Mouse (Mus musculus) lung, adult 2 months (tissue): ENCODE data around the gene Arid2. TPM values are rescaled to one million over a fixed set of nuclear protein-coding genes. Genes with fewer than 3 reads are reported as not detected.

Source experiments
- DNase-seq: peaks from one replicate; pipeline ENCODE4 v3.0.0; 2022
- H3K4me1 ChIP-seq: fragments of 200-500 bp; 2 replicates; pipeline ENCODE4 v1.6.1; 2011; ENCODE audit warnings: low read length; ENCODE audit not compliant: control insufficient read depth, insufficient read depth
- H3K4me3 ChIP-seq: fragments of 200-500 bp; replicated peaks from 2 replicates; pipeline ENCODE3; 2011; ENCODE audit warnings: low read depth, mild to moderate bottlenecking, control low read depth, low read length; ENCODE audit errors: extremely low read depth
- CTCF ChIP-seq: fragments of 200-500 bp; IDR thresholded peaks from 2 replicates; pipeline ENCODE4 v1.5.1; 2011; ENCODE audit warnings: mild to moderate bottlenecking, low read length, control low read depth; ENCODE audit not compliant: insufficient read depth
- POLR2A ChIP-seq: fragments of 200-500 bp; IDR thresholded peaks from 2 replicates; pipeline ENCODE4 v1.6.1; 2011; ENCODE audit warnings: low read depth, mild to moderate bottlenecking, control low read depth, low read length, borderline replicate concordance; ENCODE audit errors: extremely low read depth
- WGBS: fragments of 180-500 bp; shearing (Covaris S2); methylation state at CpG from one replicate; pipeline ENCODE4 v1.1.7; 2018; 5-methylcytosine and 5-hydroxymethylcytosine counted together
- polyA plus RNA-seq: library from polyadenylated mRNA; depleted of rRNA; stranded (reverse); fragments of >200 nt; gene quantifications from 2 replicates; pipeline ENCODE4 v1.2.3, GENCODE M21; 2012

Arid2 gene
- polyA plus RNA-seq, 1 experiment = 17.4 TPM

DNA sequence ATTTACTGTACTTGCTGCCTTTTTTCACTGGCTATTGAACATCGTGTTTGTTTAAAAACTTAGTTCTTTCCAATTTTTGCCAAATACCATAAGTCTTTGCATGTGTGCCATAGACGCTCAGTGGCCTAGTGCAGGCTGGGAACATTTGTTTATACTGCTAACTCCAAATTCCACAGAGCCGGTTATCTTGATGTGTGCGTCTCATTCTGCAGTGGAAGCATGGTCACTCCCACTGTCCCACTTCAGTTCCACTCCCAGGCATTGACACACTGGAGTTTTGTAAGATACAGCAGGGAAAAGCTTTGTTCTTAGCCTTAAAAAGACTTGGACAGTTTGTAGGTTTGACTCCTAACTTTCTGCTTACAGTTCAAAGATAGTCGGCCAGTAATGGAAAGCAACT is 73.3 kb downstream of the Arid2 start:
- DNase-seq = no peak
- TF ChIP-seq CTCF (no peak), POLR2A (no peak)
- Histone ChIP-seq H3K4me3 (no peak overlapping the region), H3K4me1 (peaks cover 2% of the 10 kb centered on the region; the same call in 1 of the 2 replicates)
- WGBS = 48% methylated on average over 5 of the region's 5 CpGs

DNA sequence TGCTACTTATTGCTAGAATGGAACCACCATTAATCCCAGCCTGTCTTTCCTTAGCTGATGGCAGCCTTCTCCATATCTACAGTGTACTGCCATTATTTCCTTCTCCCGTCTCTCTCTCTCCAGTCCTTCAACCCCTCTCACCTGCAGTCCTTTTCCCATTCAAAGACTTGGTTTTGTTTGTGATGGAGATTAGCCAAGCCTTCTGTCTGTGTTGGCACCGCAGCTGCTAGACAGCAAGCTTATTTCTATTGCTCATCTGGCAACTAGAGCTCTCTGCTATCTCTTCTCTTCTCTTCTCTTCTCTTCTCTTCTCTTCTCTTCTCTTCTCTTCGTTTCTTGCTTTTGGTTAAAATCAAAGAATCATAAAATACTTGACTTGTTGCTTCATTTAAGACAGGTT is 78.0 kb downstream of the Arid2 start:
- Histone ChIP-seq H3K4me3 (no peak overlapping the region), H3K4me1 (peaks cover 2% of the 10 kb centered on the region; the same call in 1 of the 2 replicates)
- DNase-seq = no peak
- WGBS = 70% methylated on average over 3 of the region's 3 CpGs
- no peak for TF ChIP-seq POLR2A
- no peak for TF ChIP-seq CTCF

DNA sequence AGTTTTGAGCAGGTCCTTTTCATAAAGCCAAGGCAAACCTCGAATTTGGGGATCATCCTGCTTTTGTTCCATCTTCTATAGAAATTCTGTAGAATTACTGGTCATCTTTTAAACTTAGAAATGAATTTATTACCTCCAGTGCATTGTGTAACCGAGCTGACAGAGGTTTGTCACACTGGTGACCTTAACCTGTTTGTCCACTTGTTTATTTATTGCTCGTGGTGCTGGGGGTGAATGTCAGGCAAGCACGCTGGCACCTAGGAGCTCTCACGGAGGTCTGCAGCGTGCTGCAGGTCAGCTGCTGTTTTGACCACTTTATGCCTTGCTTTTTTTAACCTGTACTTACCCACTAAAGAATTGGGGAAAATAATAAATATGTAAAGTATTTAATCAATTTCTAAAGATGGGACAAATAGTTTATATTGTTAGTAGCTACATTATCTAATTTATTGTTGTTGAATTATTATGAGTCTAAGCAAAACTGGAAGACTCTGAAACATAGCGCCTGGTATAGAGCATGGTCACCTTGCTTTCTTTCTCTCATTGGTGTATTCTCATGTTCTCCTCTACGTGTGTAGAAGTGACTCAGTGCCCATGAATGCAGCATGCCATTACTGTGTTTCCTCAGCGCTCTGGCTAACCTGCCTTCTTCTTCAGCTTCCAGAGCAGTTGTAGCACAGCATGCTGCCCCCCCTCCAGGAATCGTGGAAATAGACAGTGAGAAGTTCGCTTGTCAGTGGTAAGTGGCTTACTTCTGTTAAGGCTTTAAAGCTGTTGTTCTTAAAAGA is 79.1 kb downstream of the Arid2 start:
- H3K4me3 ChIP-seq = no peak overlapping the region
- H3K4me1 ChIP-seq = no peaks in the 10 kb centered on the region
- 71% methylated on average over 11 of the region's 11 CpGs for WGBS
- DNase-seq = no peak
- TF ChIP-seq POLR2A (no peak), CTCF (no peak)

DNA sequence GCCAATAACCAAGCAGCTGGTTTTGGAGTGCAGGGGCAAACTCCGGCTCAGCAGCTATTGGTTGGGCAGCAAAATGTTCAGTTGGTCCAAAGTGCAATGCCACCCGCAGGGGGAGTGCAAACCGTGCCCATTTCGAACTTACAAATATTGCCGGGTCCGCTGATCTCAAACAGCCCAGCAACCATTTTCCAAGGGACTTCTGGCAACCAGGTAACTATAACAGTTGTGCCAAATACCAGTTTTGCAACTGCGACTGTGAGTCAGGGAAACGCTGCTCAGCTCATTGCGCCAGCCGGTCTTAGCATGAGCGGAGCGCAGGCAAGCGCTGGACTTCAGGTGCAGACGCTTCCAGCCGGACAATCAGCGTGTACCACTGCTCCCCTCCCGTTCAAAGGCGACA is 84.0 kb downstream of the Arid2 start:
- TF ChIP-seq POLR2A (no peak), CTCF (no peak)
- DNase-seq = no peak
- H3K4me3 ChIP-seq = no peak overlapping the region
- 96% methylated on average over 18 of the region's 18 CpGs for WGBS
- H3K4me1 ChIP-seq = no peaks in the 10 kb centered on the region

DNA sequence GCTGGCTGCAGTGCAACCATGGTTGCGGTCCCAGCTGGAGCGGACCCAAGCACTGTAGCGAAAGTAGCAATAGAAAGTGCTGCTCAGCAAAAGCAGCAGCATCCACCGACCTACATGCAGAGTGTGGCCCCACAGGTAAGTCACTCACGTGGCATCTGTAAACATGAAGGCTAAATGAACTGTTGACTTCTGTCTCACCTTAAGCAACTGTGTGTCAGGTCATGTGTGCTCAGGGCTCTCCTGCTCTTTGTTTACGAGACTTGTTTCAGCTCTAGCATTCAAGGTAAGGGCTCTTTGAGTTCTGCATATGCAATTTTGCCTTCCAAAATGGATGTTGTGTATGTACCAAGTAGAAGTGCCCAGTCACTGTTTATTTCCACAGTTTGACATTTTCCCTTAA is 85.3 kb downstream of the Arid2 start:
- TF ChIP-seq POLR2A = no peak
- Histone ChIP-seq H3K4me3 (no peak overlapping the region), H3K4me1 (0 out of 2 replicates have a peak, but pooled peaks cover 3% of the 10 kb centered on the region)
- DNase-seq = no peak
- 87% methylated on average over 6 of the region's 6 CpGs for WGBS

DNA sequence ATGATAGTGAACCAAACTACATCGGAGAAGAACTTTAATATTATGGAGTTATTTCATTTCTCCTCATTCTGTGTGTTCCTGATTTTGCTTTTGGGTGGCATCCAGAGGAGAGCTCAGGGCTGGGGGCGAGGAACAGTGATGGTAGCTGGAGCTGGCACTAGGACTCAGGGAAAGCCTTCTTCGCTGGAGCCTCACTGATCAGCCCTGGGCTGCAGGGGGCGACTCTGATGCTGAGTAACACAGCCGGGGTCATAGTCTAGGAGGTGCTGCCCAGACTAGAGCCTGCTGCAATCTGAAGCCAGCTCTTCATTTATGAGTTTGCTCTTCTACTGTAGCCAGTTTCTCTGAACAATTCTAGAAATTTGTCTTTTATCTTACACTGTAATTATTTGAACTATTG is 85.8 kb downstream of the Arid2 start:
- no peak for DNase-seq
- WGBS = 85% methylated on average over 5 of the region's 5 CpGs
- TF ChIP-seq CTCF (no peak), POLR2A (no peak)
- H3K4me3 ChIP-seq = no peak overlapping the region
- H3K4me1 ChIP-seq = 0 out of 2 replicates have a peak, but pooled peaks cover 5% of the 10 kb centered on the region

DNA sequence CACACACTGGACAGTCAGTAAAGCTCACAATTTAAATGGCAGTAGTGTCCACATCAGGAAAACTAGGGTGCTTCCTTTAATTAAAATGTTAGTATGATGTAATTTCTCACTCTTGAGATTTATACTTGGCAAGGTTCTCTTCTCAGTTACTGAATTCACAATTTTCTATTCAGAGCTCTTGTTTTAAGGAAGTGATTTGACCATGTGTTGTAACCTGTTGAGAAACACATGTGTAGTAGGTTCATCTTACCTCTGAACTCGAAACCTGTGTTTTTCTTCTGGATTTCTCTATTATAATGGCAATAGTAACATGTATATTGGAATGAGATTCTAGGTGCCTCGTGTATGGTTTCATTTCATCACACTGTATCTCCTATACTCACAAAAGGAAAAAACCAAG is 88.9 kb downstream of the Arid2 start:
- TF ChIP-seq POLR2A (no peak), CTCF (no peak)
- 76% methylated on average over 2 of the region's 2 CpGs for WGBS
- DNase-seq = no peak
- 0 out of 2 replicates have a peak, but pooled peaks cover 5% of the 10 kb centered on the region for H3K4me1 ChIP-seq
- H3K4me3 ChIP-seq = no peak overlapping the region

DNA sequence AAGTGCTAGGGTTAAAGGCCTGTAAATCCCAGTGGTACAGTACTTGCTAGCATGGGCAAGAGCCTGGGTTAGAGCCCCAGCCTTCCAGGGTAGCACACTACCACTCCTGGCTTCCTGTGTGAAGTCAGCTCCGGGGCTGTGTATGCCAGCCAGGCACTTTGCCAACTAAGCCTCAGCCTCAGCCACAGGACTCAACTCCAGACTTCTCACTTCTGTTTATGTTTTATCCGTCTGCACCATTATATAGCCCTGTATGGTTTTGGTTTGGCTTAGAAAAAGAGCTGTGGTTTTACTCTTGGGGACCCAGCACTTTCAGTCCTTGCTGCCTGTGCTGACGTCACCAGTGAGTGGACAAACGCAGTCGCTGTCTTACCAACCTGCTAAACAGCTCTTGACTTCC is 89.9 kb downstream of the Arid2 start:
- peak; percentile 38 for DNase-seq
- WGBS = 31% methylated on average over 5 of the region's 5 CpGs
- H3K4me3 ChIP-seq = no peak overlapping the region
- H3K4me1 ChIP-seq = 0 out of 2 replicates have a peak, but pooled peaks cover 5% of the 10 kb centered on the region
- TF ChIP-seq POLR2A = no peak
- no peak for TF ChIP-seq CTCF

DNA sequence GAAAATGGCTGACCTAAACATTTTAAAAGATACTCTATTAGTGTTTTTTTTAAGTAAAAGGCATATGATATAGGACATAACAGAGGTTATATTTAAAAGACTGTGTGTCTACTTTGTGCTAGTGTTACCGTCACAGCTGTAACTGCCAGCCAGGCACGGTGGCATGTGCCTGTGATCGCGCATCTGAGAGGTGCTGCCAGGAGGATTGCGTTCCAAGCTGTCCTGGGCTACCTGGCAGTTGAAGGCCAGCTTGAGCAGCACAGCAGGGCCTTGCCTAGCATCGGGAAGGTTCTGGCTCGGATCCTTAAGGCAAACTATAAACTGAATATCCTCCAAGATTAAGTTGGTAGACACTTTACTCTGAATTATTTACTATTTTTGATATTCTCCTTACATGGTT is 90.4 kb downstream of the Arid2 start:
- TF ChIP-seq CTCF (no peak), POLR2A (no peak)
- H3K4me3 ChIP-seq = no peak overlapping the region
- no peak for DNase-seq
- 77% methylated on average over 7 of the region's 7 CpGs for WGBS
- H3K4me1 ChIP-seq = 0 out of 2 replicates have a peak, but pooled peaks cover 5% of the 10 kb centered on the region

DNA sequence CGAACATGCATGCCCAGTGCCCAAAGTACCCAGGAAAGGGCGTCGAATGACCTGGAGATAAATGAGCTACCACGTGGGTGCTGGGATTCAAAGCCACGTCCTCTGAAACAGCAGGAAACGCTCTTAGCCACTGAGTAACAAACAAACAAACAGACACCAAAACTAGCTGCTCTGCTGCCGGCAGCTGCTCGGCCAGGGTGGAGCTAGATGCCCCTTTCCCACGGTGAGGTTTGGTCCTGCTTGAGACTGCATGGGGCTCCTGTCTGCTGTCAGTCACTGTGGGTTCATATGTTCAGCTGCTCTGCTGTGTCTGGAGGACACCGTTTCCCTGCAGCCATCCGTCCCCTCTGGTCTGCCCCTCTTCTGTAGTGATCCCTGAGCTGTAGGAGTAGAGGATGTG is 94.9 kb downstream of the Arid2 start:
- no peak for TF ChIP-seq POLR2A
- no peak for TF ChIP-seq CTCF
- no peak overlapping the region for H3K4me3 ChIP-seq
- 0 out of 2 replicates have a peak, but pooled peaks cover 2% of the 10 kb centered on the region for H3K4me1 ChIP-seq
- DNase-seq = no peak
- WGBS = 74% methylated on average over 11 of the region's 11 CpGs
